Mouse (Mus musculus) heart, embryonic 16.5 days (tissue): ENCODE measurements at regions not wholly inside any gene's neighbourhood (a gene's known extent, or its start where the extent isn't known, plus 50 kb on each side); places are given as distances from the start of the nearest gene placed in this dataset.
A peak's percentile ranks its signal among the peaks of the same experiment; 100 is the strongest.

Experiments
- ATAC-seq: fragments of 200-750 bp; cut with Nextera tagmentation; replicated peaks from 2 replicates; pipeline ENCODE4 v1.8.0; 2017; ENCODE audit warnings: moderate number of reproducible peaks; ENCODE audit not compliant: insufficient read depth, low FRiP score; ENCODE audit errors: extremely low read depth
- H3K27ac ChIP-seq: fragments of 300-500 bp; sonication (generic); 2 replicates; pipeline ENCODE4 v1.5.1; 2014; ENCODE audit warnings: mild to moderate bottlenecking, low read length, control low read depth, moderate library complexity
- H3K27me3 ChIP-seq: fragments of 300-500 bp; sonication (generic); 2 replicates; pipeline ENCODE4 v1.6.1; 2014; ENCODE audit warnings: low read length, mixed read lengths; ENCODE audit not compliant: control insufficient read depth, insufficient read depth
- H3K36me3 ChIP-seq: fragments of 300-500 bp; sonication (generic); 2 replicates; pipeline ENCODE4 v1.6.1; 2014; ENCODE audit not compliant: control insufficient read depth, insufficient read depth
- H3K4me1 ChIP-seq: fragments of 300-500 bp; sonication (generic); 2 replicates; pipeline ENCODE4 v1.6.1; 2014; ENCODE audit warnings: low read length, mixed read lengths; ENCODE audit not compliant: control insufficient read depth, insufficient read depth
- H3K4me2 ChIP-seq: fragments of 300-500 bp; sonication (generic); 2 replicates; pipeline ENCODE4 v1.6.1; 2014; ENCODE audit warnings: low read depth, mild to moderate bottlenecking, control low read depth, low read length
- H3K4me3 ChIP-seq: fragments of 300-500 bp; sonication (generic); 2 replicates; pipeline ENCODE4 v1.5.1; 2014; ENCODE audit warnings: mild to moderate bottlenecking, control low read depth, low read length
- H3K9ac ChIP-seq: fragments of 300-500 bp; sonication (generic); 2 replicates; pipeline ENCODE4 v1.6.1; 2014; ENCODE audit warnings: low read length, control low read depth
- H3K9me3 ChIP-seq: fragments of 300-500 bp; sonication (generic); replicated peaks from 2 replicates; pipeline ENCODE4 v1.6.1; 2016; ENCODE audit warnings: low read length; ENCODE audit not compliant: control insufficient read depth
- WGBS: fragments of 180-500 bp; shearing (Covaris S2); extraction: QIAGEN DNeasy Blood & Tissue Kit; methylation state at CpG from one replicate; pipeline ENCODE4 v1.1.7; 2014; 5-methylcytosine and 5-hydroxymethylcytosine counted together

DNA sequence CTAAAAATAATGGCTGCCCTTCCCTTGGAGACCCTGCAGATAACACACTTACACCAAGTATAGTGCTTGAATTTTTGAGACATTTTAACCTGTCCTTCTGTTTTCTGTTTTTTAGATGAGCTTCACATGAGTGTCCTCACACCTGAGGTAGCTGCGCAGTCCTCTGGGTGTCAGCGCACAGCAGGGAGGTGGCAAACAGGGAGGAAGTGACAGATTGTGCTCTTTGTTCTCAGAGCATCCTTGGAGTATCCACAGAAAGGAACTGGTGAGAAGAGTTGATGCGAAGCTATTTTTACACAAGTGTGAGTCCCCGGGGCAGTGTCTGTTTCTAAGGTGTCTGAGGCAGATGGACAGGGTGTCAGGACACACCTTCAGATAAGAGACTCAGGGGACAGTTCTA lies 78.2 kb upstream of the Arl4c start:
- no peak overlapping the region for H3K9ac ChIP-seq
- no peak overlapping the region for H3K4me2 ChIP-seq
- H3K4me3 ChIP-seq: no peak overlapping the region
- no peak overlapping the region for H3K27ac ChIP-seq
- WGBS: 56% methylated on average over 4 of the region's 4 CpGs
- H3K36me3 ChIP-seq: no peaks in the 10 kb centered on the region
- H3K27me3 ChIP-seq: no peaks in the 10 kb centered on the region
- no peak for ATAC-seq
- H3K4me1 ChIP-seq: peaks cover 3% of the 10 kb centered on the region
- peaks cover 3% of the 10 kb centered on the region; the same call in 1 of the 2 replicates for H3K9me3 ChIP-seq

DNA sequence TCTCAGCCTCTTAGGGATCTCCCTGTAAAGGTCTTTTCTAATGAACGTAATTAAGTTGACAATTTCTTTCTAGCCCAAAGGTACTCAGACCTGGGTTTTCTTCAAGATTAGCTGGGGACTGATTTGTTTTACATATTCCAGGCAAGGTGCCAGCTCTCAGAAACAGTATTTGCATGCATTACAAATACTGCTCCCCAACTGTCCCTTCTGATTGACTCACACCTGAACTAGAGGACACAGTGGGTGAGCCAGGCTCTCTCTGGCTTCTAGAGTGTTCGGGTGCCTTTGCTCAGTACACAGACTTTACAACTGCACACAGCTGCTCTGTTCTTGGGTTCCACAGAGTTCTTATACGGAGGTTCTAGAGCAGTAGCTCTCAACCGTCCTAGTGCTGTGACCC lies 81.1 kb upstream of the Arl4c start:
- H3K4me2 ChIP-seq: no peak overlapping the region
- no peak overlapping the region for H3K4me3 ChIP-seq
- H3K9me3 ChIP-seq: peaks cover 5% of the 10 kb centered on the region
- WGBS: 81% methylated on average over 4 of the region's 4 CpGs
- no peaks in the 10 kb centered on the region for H3K36me3 ChIP-seq
- H3K9ac ChIP-seq: no peak overlapping the region
- ATAC-seq: no peak
- H3K27me3 ChIP-seq: no peaks in the 10 kb centered on the region
- peaks cover 8% of the 10 kb centered on the region for H3K4me1 ChIP-seq
- H3K27ac ChIP-seq: no peak overlapping the region

GRCm38 (mm10) chr1:88784866-88785620 lies 83.0 kb upstream of the Arl4c start:
- H3K9ac ChIP-seq: no peak overlapping the region
- no peak overlapping the region for H3K4me2 ChIP-seq
- H3K9me3 ChIP-seq: peaks cover 5% of the 10 kb centered on the region
- H3K4me1 ChIP-seq: peaks cover 8% of the 10 kb centered on the region
- 43% methylated on average over 4 of the region's 5 CpGs for WGBS
- H3K27ac ChIP-seq: no peak overlapping the region
- no peaks in the 10 kb centered on the region for H3K36me3 ChIP-seq
- no peak overlapping the region for H3K4me3 ChIP-seq
- peak; percentile 41 for ATAC-seq
- no peaks in the 10 kb centered on the region for H3K27me3 ChIP-seq

DNA sequence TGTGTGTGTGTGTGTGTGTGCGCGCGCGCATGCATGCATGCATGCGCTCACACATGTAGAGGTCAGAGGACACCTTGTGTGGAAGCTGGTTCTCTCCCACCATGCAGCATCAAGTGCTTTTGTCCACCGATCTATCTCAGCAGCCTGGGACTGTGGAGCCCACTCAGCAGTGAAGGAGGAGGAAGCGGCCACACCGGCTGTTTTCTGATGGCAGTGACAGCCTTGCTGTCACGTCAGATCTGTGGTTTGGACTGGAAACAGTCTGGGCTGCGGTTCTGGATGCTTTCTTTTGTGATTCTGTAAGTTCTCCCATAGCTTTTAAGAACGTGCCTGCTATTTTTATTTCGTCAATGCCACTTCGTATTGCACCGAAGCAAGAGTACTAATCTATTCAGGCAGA lies 84.0 kb upstream of the Arl4c start:
- Histone ChIP-seq H3K9ac (no peak overlapping the region), H3K36me3 (no peaks in the 10 kb centered on the region), H3K4me1 (peaks cover 8% of the 10 kb centered on the region), H3K4me3 (no peak overlapping the region), H3K27me3 (no peaks in the 10 kb centered on the region), H3K4me2 (no peak overlapping the region), H3K27ac (no peak overlapping the region), H3K9me3 (peaks cover 5% of the 10 kb centered on the region)
- WGBS: 76% methylated on average over 14 of the region's 14 CpGs
- ATAC-seq: no peak

DNA sequence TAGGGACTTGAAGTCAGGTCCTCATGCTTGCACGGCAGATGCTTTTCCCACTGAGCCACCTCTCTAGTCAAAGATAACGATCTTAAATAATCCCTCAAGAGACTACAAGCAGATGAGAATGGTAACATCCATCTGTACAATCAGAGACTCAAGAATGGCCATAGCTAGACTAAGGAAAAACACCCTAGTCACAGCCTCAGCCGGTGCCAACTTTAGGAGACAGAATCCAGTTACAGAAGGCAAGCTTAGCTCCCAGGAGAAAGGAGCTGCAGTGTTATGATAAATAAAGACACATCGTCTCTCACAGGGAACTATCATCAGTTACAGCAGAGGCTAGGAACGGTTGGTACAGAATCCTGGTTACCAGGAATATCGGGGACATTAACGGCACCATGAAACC lies 88.7 kb upstream of the Arl4c start:
- Histone ChIP-seq H3K27me3 (no peaks in the 10 kb centered on the region), H3K36me3 (no peaks in the 10 kb centered on the region), H3K4me3 (no peak overlapping the region), H3K27ac (no peak overlapping the region), H3K4me1 (peaks cover 1% of the 10 kb centered on the region), H3K9ac (no peak overlapping the region), H3K9me3 (peaks cover 5% of the 10 kb centered on the region), H3K4me2 (no peak overlapping the region)
- no peak for ATAC-seq
- WGBS: 71% methylated on average over 7 of the region's 7 CpGs

GRCm38 (mm10) chr1:88794926-88795325 lies 92.9 kb upstream of the Arl4c start:
- Histone ChIP-seq H3K36me3 (no peaks in the 10 kb centered on the region), H3K9me3 (no peaks in the 10 kb centered on the region), H3K27ac (no peak overlapping the region), H3K4me1 (peaks cover 5% of the 10 kb centered on the region), H3K4me2 (no peak overlapping the region), H3K9ac (no peak overlapping the region), H3K4me3 (no peak overlapping the region), H3K27me3 (no peaks in the 10 kb centered on the region)
- WGBS: 85% methylated on average over 10 of the region's 10 CpGs
- no peak for ATAC-seq

DNA sequence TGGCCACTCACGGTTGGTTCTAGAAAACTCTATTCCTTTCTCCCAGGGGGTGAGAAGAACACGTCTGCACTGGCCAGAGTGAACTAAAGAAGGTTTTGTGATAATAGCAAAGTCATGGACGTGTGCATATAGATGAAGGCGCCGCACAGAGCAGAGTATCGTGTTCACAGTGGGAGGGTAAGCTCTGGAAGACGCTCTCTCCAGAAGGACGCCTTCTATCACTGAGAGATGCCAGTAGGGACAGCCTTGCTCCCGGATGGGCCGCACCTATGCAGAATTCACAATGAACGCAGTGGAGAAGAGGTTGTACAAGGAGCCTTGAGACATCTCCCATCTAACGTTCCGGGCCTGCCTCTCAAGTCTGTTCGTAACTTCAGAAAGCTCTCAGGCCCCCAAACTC lies 96.5 kb upstream of the Arl4c start:
- H3K9me3 ChIP-seq: no peaks in the 10 kb centered on the region; the same call in 1 of the 2 replicates
- ATAC-seq: no peak
- 87% methylated on average over 14 of the region's 14 CpGs for WGBS
- H3K36me3 ChIP-seq: no peaks in the 10 kb centered on the region
- peaks cover 12% of the 10 kb centered on the region for H3K4me1 ChIP-seq
- no peaks in the 10 kb centered on the region for H3K27me3 ChIP-seq
- H3K4me2 ChIP-seq: no peak overlapping the region
- no peak overlapping the region for H3K4me3 ChIP-seq
- no peak overlapping the region for H3K9ac ChIP-seq
- H3K27ac ChIP-seq: no peak overlapping the region

DNA sequence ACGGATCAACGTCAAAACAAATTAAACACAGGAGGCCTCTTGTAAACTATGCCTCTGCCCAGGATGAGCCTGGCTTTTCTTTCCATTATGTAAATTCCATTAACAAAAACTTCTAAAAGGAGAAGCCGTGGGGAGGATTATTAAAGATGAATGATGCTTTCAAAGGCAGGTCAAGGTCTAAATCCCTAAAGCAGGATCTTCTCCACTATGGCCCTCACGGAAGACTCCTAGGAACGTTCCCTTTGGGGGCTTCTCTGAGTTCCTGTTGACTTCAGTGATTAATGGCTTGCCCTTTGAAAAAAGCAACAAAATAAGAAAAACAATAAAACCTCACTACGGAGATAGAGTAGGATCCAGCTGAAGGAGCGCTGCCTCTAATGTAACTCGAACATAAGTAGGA lies 96.9 kb upstream of the Arl4c start:
- Histone ChIP-seq H3K4me3 (no peak overlapping the region), H3K4me2 (no peak overlapping the region), H3K9me3 (no peaks in the 10 kb centered on the region; the same call in 1 of the 2 replicates), H3K27me3 (no peaks in the 10 kb centered on the region), H3K27ac (no peak overlapping the region), H3K36me3 (no peaks in the 10 kb centered on the region), H3K4me1 (peaks cover 12% of the 10 kb centered on the region), H3K9ac (no peak overlapping the region)
- no peak for ATAC-seq
- 74% methylated on average over 8 of the region's 8 CpGs for WGBS

DNA sequence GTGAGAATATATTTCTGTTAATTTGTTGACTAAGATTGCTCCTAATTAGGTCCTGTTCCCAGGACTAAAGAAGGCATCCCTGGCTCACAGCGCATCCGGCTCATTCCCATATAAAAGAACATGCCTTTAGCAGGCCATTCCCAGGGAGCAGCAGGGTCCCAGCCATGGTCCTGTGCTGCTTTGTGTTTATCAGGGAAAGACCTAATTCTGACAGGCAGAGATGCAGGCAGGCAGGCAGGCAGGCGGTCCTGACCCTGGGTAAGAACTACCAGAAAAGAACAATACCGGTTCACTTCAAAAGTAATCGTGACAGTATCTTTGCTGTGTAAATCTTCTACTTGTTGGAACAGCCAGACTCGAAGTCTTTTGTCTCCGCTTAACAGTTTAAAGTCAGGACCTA lies 97.3 kb upstream of the Arl4c start:
- Histone ChIP-seq H3K4me1 (peaks cover 12% of the 10 kb centered on the region), H3K36me3 (no peaks in the 10 kb centered on the region), H3K27ac (no peak overlapping the region), H3K9me3 (no peaks in the 10 kb centered on the region; the same call in 1 of the 2 replicates), H3K27me3 (no peaks in the 10 kb centered on the region), H3K4me2 (no peak overlapping the region), H3K9ac (no peak overlapping the region), H3K4me3 (no peak overlapping the region)
- ATAC-seq: no peak
- WGBS: 54% methylated on average over 7 of the region's 7 CpGs
